Mouse (Mus musculus): Measurements from ENCODE around the gene Cpa1. TPM values are rescaled to one million over a fixed set of nuclear protein-coding genes. Genes with fewer than 3 reads are reported as not detected.

The Cpa1 gene
- polyA plus RNA-seq (2015; fragmentation: Nextera tagmentation; extraction: Ambion mirVana) = 6.5 and 7.2 TPM in 2 replicates

DNA sequence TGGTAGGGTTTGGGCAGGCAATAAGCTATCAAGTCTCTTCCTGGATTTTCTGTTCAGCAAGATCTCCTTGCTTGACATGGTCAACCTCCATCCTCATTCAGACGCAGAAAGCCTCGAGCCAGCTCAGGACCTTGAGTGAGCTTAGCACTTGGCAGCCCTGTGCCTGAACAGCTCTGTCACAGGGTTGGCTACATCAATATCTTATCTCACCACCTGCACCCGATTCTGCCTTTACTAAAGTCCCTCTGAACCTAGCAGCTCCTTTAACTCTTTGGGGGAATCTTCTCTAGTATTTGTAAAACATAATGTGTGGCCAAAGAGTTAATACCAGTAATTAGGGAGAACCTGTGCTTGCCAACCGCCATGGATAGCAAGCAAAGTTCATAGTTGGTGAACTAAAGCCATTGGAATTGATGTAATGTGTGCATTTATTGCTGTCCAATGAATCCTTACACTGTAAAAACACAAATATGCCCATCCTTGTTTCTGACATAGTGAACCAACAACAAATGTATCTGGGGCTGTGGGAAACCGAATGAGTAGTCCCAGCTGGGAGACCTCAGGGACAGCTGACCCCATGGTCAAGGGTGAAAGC, at the start of gene Cpa1:
TSS of gene Cpa1 (plus strand) at position 545 of the 595 bp plus-strand sequence.
- Histone ChIP-seq H3K9ac (ENCODE audit: low read length) (no peak within 1 kb of the TSS), H3K4me2 (ENCODE audit: low read depth, low read length) (no peak within 1 kb of the TSS), H3K27ac (ENCODE audit: low read length) (peak within 1 kb of the TSS; percentile 46; the same call in 1 of the 2 replicates), H3K4me3 (ENCODE audit: low read length) (no peak within 1 kb of the TSS), H3K36me3 (ENCODE audit: control insufficient read depth, insufficient read depth) (no peaks in the 10 kb centered on the region), H3K4me1 (ENCODE audit: control insufficient read depth, insufficient read depth, low read length) (peaks cover 16% of the 10 kb centered on the region), H3K27me3 (ENCODE audit: control insufficient read depth, insufficient read depth, low read length) (no peaks in the 10 kb centered on the region), H3K9me3 (replicated peaks; ENCODE audit: control insufficient read depth, low read length) (no peaks in the 10 kb centered on the region)
- 58% methylated on average over 5 of the region's 5 CpGs for WGBS
- no peak for ATAC-seq (replicated peaks; ENCODE audit: extremely low read depth, insufficient read depth, low FRiP score)

- 0 out of 2 replicates have a peak, but pooled peaks cover 3% of the 10 kb centered on the region for H3K4me1 ChIP-seq (ENCODE audit: control insufficient read depth, insufficient read depth, low read length)
- WGBS = 25% methylated on average over 2 of the region's 2 CpGs
- no peak overlapping the region for H3K4me3 ChIP-seq (ENCODE audit: low read length)
- no peak for ATAC-seq (replicated peaks; ENCODE audit: extremely low read depth, insufficient read depth, low FRiP score)
- H3K36me3 ChIP-seq (ENCODE audit: control insufficient read depth, insufficient read depth) = no peaks in the 10 kb centered on the region
- H3K9me3 ChIP-seq (replicated peaks; ENCODE audit: control insufficient read depth, low read length) = no peaks in the 10 kb centered on the region
- no peak overlapping the region for H3K9ac ChIP-seq (ENCODE audit: low read length)
- H3K27ac ChIP-seq (ENCODE audit: low read length) = peak overlapping the region; percentile 35; the same call in 1 of the 2 replicates
- H3K4me2 ChIP-seq (ENCODE audit: low read depth, low read length) = no peak overlapping the region
- no peaks in the 10 kb centered on the region for H3K27me3 ChIP-seq (ENCODE audit: control insufficient read depth, insufficient read depth, low read length)
Measured at GRCm38 (mm10) chr6:30589819-30590218, 49.2 kb upstream of the Cpa1 start.

GRCm38 (mm10) chr6:30591851-30592404, 47.1 kb upstream of the Cpa1 start:
- H3K4me1 ChIP-seq (ENCODE audit: control insufficient read depth, insufficient read depth, low read length) = 0 out of 2 replicates have a peak, but pooled peaks cover 3% of the 10 kb centered on the region
- no peak overlapping the region for H3K27ac ChIP-seq (ENCODE audit: low read length)
- no peak overlapping the region for H3K4me2 ChIP-seq (ENCODE audit: low read depth, low read length)
- no peaks in the 10 kb centered on the region for H3K9me3 ChIP-seq (replicated peaks; ENCODE audit: control insufficient read depth, low read length)
- 59% methylated on average over 5 of the region's 5 CpGs for WGBS
- ATAC-seq (replicated peaks; ENCODE audit: extremely low read depth, insufficient read depth, low FRiP score) = no peak
- H3K27me3 ChIP-seq (ENCODE audit: control insufficient read depth, insufficient read depth, low read length) = no peaks in the 10 kb centered on the region
- H3K9ac ChIP-seq (ENCODE audit: low read length) = no peak overlapping the region
- no peaks in the 10 kb centered on the region for H3K36me3 ChIP-seq (ENCODE audit: control insufficient read depth, insufficient read depth)
- no peak overlapping the region for H3K4me3 ChIP-seq (ENCODE audit: low read length)

GRCm38 (mm10) chr6:30592417-30592974, 46.5 kb upstream of the Cpa1 start:
- no peak overlapping the region for H3K4me2 ChIP-seq (ENCODE audit: low read depth, low read length)
- H3K27me3 ChIP-seq (ENCODE audit: control insufficient read depth, insufficient read depth, low read length) = no peaks in the 10 kb centered on the region
- no peak overlapping the region for H3K27ac ChIP-seq (ENCODE audit: low read length)
- no peak overlapping the region for H3K9ac ChIP-seq (ENCODE audit: low read length)
- no peak overlapping the region for H3K4me3 ChIP-seq (ENCODE audit: low read length)
- 0 out of 2 replicates have a peak, but pooled peaks cover 3% of the 10 kb centered on the region for H3K4me1 ChIP-seq (ENCODE audit: control insufficient read depth, insufficient read depth, low read length)
- 76% methylated on average over 10 of the region's 10 CpGs for WGBS
- no peaks in the 10 kb centered on the region for H3K9me3 ChIP-seq (replicated peaks; ENCODE audit: control insufficient read depth, low read length)
- no peak for ATAC-seq (replicated peaks; ENCODE audit: extremely low read depth, insufficient read depth, low FRiP score)
- no peaks in the 10 kb centered on the region for H3K36me3 ChIP-seq (ENCODE audit: control insufficient read depth, insufficient read depth)

GRCm38 (mm10) chr6:30594364-30594763, 44.7 kb upstream of the Cpa1 start:
- Histone ChIP-seq H3K27me3 (ENCODE audit: control insufficient read depth, insufficient read depth, low read length) (no peaks in the 10 kb centered on the region), H3K4me3 (ENCODE audit: low read length) (no peak overlapping the region), H3K4me1 (ENCODE audit: control insufficient read depth, insufficient read depth, low read length) (0 out of 2 replicates have a peak, but pooled peaks cover 3% of the 10 kb centered on the region), H3K9me3 (replicated peaks; ENCODE audit: control insufficient read depth, low read length) (no peaks in the 10 kb centered on the region), H3K4me2 (ENCODE audit: low read depth, low read length) (no peak overlapping the region), H3K9ac (ENCODE audit: low read length) (no peak overlapping the region), H3K36me3 (ENCODE audit: control insufficient read depth, insufficient read depth) (no peaks in the 10 kb centered on the region), H3K27ac (ENCODE audit: low read length) (no peak overlapping the region)
- WGBS = 53% methylated on average over 7 of the region's 7 CpGs
- no peak for ATAC-seq (replicated peaks; ENCODE audit: extremely low read depth, insufficient read depth, low FRiP score)

GRCm38 (mm10) chr6:30596230-30596898, 42.7 kb upstream of the Cpa1 start:
- no peak overlapping the region for H3K27ac ChIP-seq (ENCODE audit: low read length)
- no peaks in the 10 kb centered on the region for H3K27me3 ChIP-seq (ENCODE audit: control insufficient read depth, insufficient read depth, low read length)
- ATAC-seq (replicated peaks; ENCODE audit: extremely low read depth, insufficient read depth, low FRiP score) = no peak
- WGBS = 82% methylated on average over 8 of the region's 8 CpGs
- H3K36me3 ChIP-seq (ENCODE audit: control insufficient read depth, insufficient read depth) = no peaks in the 10 kb centered on the region
- no peak overlapping the region for H3K4me2 ChIP-seq (ENCODE audit: low read depth, low read length)
- no peak overlapping the region for H3K4me3 ChIP-seq (ENCODE audit: low read length)
- no peak overlapping the region for H3K9ac ChIP-seq (ENCODE audit: low read length)
- no peaks in the 10 kb centered on the region for H3K4me1 ChIP-seq (ENCODE audit: control insufficient read depth, insufficient read depth, low read length)
- H3K9me3 ChIP-seq (replicated peaks; ENCODE audit: control insufficient read depth, low read length) = no peaks in the 10 kb centered on the region

DNA sequence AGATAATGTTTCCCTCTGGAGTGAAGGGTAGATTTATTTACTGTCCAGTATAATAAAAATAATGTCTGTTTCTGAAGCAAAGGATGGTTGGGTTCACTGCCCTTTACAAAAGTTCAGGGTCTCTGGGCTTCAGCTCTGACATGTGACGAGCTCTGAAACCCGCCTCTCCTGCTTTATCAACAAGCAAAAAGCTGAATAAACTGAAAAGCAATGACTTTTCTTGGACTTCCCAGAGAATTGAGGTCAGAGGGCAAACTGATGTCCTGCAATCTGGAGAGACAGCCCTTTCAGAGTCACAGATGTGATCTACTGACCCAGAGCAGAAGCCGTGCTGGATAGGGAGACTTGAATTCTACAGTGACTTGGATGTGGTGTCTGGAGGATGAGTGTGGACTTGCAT, 39.0 kb upstream of the Cpa1 start:
- no peaks in the 10 kb centered on the region for H3K36me3 ChIP-seq (ENCODE audit: control insufficient read depth, insufficient read depth)
- H3K4me2 ChIP-seq (ENCODE audit: low read depth, low read length) = no peak overlapping the region
- H3K9ac ChIP-seq (ENCODE audit: low read length) = no peak overlapping the region
- no peak overlapping the region for H3K27ac ChIP-seq (ENCODE audit: low read length)
- no peak overlapping the region for H3K4me3 ChIP-seq (ENCODE audit: low read length)
- H3K27me3 ChIP-seq (ENCODE audit: control insufficient read depth, insufficient read depth, low read length) = no peaks in the 10 kb centered on the region
- H3K9me3 ChIP-seq (replicated peaks; ENCODE audit: control insufficient read depth, low read length) = no peaks in the 10 kb centered on the region
- 69% methylated on average over 3 of the region's 3 CpGs for WGBS
- ATAC-seq (replicated peaks; ENCODE audit: extremely low read depth, insufficient read depth, low FRiP score) = no peak
- H3K4me1 ChIP-seq (ENCODE audit: control insufficient read depth, insufficient read depth, low read length) = no peaks in the 10 kb centered on the region

- Histone ChIP-seq H3K4me1 (ENCODE audit: control insufficient read depth, insufficient read depth, low read length) (no peaks in the 10 kb centered on the region), H3K4me3 (ENCODE audit: low read length) (no peak overlapping the region), H3K27me3 (ENCODE audit: control insufficient read depth, insufficient read depth, low read length) (no peaks in the 10 kb centered on the region), H3K36me3 (ENCODE audit: control insufficient read depth, insufficient read depth) (no peaks in the 10 kb centered on the region), H3K9ac (ENCODE audit: low read length) (no peak overlapping the region), H3K4me2 (ENCODE audit: low read depth, low read length) (no peak overlapping the region), H3K9me3 (replicated peaks; ENCODE audit: control insufficient read depth, low read length) (no peaks in the 10 kb centered on the region), H3K27ac (ENCODE audit: low read length) (no peak overlapping the region)
- ATAC-seq (replicated peaks; ENCODE audit: extremely low read depth, insufficient read depth, low FRiP score) = no peak
- 77% methylated on average over 1 of the region's 1 CpGs for WGBS
Measured at GRCm38 (mm10) chr6:30600995-30601394, 38.0 kb upstream of the Cpa1 start.

GRCm38 (mm10) chr6:30604342-30604867, 34.6 kb upstream of the Cpa1 start:
- no peaks in the 10 kb centered on the region for H3K27me3 ChIP-seq (ENCODE audit: control insufficient read depth, insufficient read depth, low read length)
- 86% methylated on average over 7 of the region's 7 CpGs for WGBS

More at GRCm38 (mm10) chr6:30604342-30604867, 34.6 kb upstream of the Cpa1 start:
- Histone ChIP-seq H3K9me3 (replicated peaks; ENCODE audit: control insufficient read depth, low read length) (no peaks in the 10 kb centered on the region), H3K36me3 (ENCODE audit: control insufficient read depth, insufficient read depth) (no peaks in the 10 kb centered on the region), H3K4me1 (ENCODE audit: control insufficient read depth, insufficient read depth, low read length) (no peaks in the 10 kb centered on the region), H3K4me3 (ENCODE audit: low read length) (no peak overlapping the region), H3K27ac (ENCODE audit: low read length) (no peak overlapping the region), H3K4me2 (ENCODE audit: low read depth, low read length) (no peak overlapping the region), H3K9ac (ENCODE audit: low read length) (no peak overlapping the region)
- no peak for ATAC-seq (replicated peaks; ENCODE audit: extremely low read depth, insufficient read depth, low FRiP score)
